Mouse (Mus musculus) frontal cortex, postnatal 36 days (tissue): Measurements from ENCODE around the gene Cfc1.

Source experiments
- DNase-seq, 2 experiments: peaks; one replicate each; pipeline ENCODE4 v3.0.0; 2022; ENCODE audit warnings: low spot score in 2 of 2

The Cfc1 gene

GRCm38 (mm10) chr1:34553690-34554089, 18.2 kb downstream of the Cfc1 start:
- DNase-seq: no peak

GRCm38 (mm10) chr1:34554275-34554674, 18.8 kb downstream of the Cfc1 start:
- DNase-seq: no peak

GRCm38 (mm10) chr1:34560843-34561242, 25.4 kb downstream of the Cfc1 start, which contains the start of gene Prss40:
TSS of gene Prss40 (minus strand) at chr1:34560943.
- DNase-seq: no peak

- DNase-seq: no peak
Observed at GRCm38 (mm10) chr1:34564383-34565045, 29.1 kb downstream of the Cfc1 start.

DNA sequence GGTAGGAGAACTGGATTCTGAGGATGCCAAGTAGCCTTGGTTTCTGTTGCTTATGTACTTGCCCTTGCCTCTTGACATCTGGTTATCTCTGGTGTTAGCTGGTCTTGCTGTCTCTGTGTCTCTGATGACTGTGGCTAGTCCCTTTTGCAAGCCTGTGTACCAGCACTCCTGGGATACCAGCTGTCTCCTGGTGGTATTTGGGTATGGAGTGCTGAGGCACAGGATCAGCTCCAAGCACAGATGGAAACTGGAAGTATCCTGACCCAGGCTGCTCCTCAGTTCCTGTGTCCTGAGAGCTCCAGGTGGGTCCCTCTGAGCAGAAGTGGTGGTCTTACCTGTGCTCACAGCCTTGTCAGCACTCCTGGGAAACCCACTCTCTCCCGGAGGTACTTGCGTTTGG, 32.7 kb downstream of the Cfc1 start:
- DNase-seq: no peak

- DNase-seq: no peak
Observed at GRCm38 (mm10) chr1:34569876-34570275, 34.4 kb downstream of the Cfc1 start.

- peak; percentile 42 to 65 for DNase-seq
Observed at GRCm38 (mm10) chr1:34571431-34571830, 36.0 kb downstream of the Cfc1 start.

GRCm38 (mm10) chr1:34573221-34573620, 37.8 kb downstream of the Cfc1 start:
- no peak for DNase-seq

- peak; percentile 78 to 86 for DNase-seq
Observed at GRCm38 (mm10) chr1:34578851-34579781, 43.7 kb downstream of the Cfc1 start, which contains the start of gene Amer3. TSS of gene Amer3 (plus strand) at chr1:34579657.

- no peak for DNase-seq
Observed at GRCm38 (mm10) chr1:34579782-34580356, 44.4 kb downstream of the Cfc1 start.

GRCm38 (mm10) chr1:34582218-34582617, 46.8 kb downstream of the Cfc1 start:
- DNase-seq: no peak

DNA sequence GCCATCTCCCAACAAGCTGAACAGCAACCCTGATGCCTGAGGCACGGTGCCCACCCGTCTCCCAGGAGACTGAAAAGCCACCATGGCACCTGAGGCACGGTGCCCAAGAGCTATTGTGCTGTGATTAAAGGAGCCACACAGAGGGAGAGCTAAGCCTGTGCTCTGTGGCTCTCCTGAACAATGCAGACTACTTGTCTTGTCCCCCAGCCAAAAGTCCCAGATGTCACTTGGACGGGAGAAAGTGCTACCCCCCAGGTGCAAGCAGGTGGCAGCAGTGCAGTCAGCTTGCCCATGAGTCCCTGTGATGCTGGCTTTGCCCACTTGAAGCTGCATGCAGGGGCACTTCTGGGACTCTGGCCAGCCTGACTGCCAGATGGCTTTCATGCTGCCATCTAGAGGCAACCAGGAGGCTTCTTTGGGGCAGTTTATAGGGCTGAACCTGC, 48.4 kb downstream of the Cfc1 start:
- DNase-seq: peak; percentile 53 to 75

GRCm38 (mm10) chr1:34584736-34585135, 49.3 kb downstream of the Cfc1 start:
- no peak for DNase-seq

GRCm38 (mm10) chr1:34587298-34588096, 52.0 kb downstream of the Cfc1 start:
- no peak for DNase-seq
